Mouse (Mus musculus): ENCODE measurements at regions not wholly inside any gene's neighbourhood (a gene's known extent, or its start where the extent isn't known, plus 50 kb on each side); places are given as distances from the start of the nearest gene placed in this dataset.

DNA sequence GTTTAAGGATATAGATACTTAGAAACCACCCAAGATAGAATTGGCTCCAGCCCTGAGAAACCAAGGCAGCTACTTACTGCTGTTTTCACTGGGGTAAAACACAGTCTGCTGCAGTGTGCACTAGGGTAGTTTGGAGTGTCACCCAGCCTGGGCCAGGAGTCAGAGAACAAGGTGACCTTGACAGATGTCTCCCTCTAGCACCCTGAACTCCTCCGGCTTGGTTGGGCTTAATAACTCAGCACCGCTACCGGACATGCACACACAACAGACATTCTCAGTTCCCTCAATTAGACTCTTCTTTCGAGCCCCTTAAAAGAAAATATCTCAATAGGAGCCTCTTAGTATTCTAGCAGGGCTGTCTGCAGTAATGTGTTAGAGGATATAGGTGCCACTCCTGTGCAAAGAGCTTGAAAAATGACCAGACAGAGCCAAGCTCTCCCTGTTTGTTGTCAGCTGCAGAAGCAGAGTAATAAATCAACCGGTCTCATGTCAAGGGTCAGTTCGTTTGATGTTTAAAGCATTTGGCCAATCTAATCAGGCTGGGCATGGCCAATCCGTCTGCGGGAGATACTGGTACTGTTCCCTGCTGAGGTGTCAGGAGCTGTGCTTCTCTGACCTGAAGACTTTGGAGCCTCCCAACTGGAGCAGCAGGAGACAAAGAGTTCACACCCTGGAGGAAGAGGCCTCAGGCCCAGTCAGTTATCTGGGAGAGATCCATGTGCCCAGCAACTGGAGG, 299.1 kb downstream of the Eipr1 start:
- TF ChIP-seq CTCF (IDR thresholded peaks at IDR 0.05; ENCODE audit: borderline replicate concordance, insufficient read depth, low read length) = no peak
- TF ChIP-seq POLR2A (IDR thresholded peaks at IDR 0.05; ENCODE audit: low read depth, low read length) = no peak

Data from embryonic fibroblast, embryonic 13.5 days (primary cell).